Mouse (Mus musculus) small intestine, adult 2 months (tissue): ENCODE data around the gene Ptcd2. TPM values are rescaled to one million over a fixed set of nuclear protein-coding genes. Genes with fewer than 3 reads are reported as not detected.

Experiments
- H3K27ac ChIP-seq: fragments of 200-500 bp; 2 replicates; pipeline ENCODE4 v1.5.1; 2012; ENCODE audit warnings: low read depth, low read length, control low read depth, inconsistent platforms; ENCODE audit not compliant: insufficient read depth
- H3K27me3 ChIP-seq: fragments of 200-500 bp; 2 replicates; pipeline ENCODE4 v1.6.1; 2012; ENCODE audit warnings: mild to moderate bottlenecking, moderate library complexity, low read length, inconsistent platforms; ENCODE audit not compliant: control insufficient read depth, insufficient read depth
- H3K36me3 ChIP-seq: fragments of 200-500 bp; 2 replicates; pipeline ENCODE4 v1.6.1; 2012; ENCODE audit warnings: mild to moderate bottlenecking, low read length, control low read depth, inconsistent platforms; ENCODE audit not compliant: control insufficient read depth, insufficient read depth
- H3K4me1 ChIP-seq: fragments of 200-500 bp; 2 replicates; pipeline ENCODE4 v1.6.1; 2012; ENCODE audit warnings: low read length, inconsistent platforms, mixed read lengths; ENCODE audit not compliant: control insufficient read depth, insufficient read depth, insufficient read length
- H3K4me3 ChIP-seq: fragments of 200-500 bp; 2 replicates; pipeline ENCODE4 v1.5.1; 2012; ENCODE audit warnings: low read depth, mild to moderate bottlenecking, control low read depth, inconsistent platforms, low read length, moderate library complexity
- CTCF ChIP-seq: fragments of 200-500 bp; IDR thresholded peaks from 2 replicates; pipeline ENCODE4 v1.5.1; 2012; ENCODE audit warnings: low read depth, mild to moderate bottlenecking, control low read depth, inconsistent platforms, low read length, moderate library complexity, mixed read lengths; ENCODE audit not compliant: insufficient replicate concordance, insufficient read length; ENCODE audit errors: extremely low read depth
- POLR2A ChIP-seq: fragments of 200-500 bp; IDR thresholded peaks from 2 replicates; pipeline ENCODE4 v1.6.1; 2012; ENCODE audit warnings: low read depth, mild to moderate bottlenecking, control low read depth, inconsistent platforms, low read length, moderate library complexity
- WGBS: fragments of 180-500 bp; shearing (Covaris S2); methylation state at CpG from one replicate; pipeline ENCODE4 v1.1.7; 2018; 5-methylcytosine and 5-hydroxymethylcytosine counted together
- polyA plus RNA-seq: library from polyadenylated mRNA; depleted of rRNA; stranded (reverse); fragments of >200 nt; gene quantifications from 2 replicates; pipeline ENCODE4 v1.2.3, GENCODE M21; 2012

Gene Ptcd2
- polyA plus RNA-seq, 1 experiment = 9.4 TPM

GRCm38 (mm10) chr13:99287207-99287606 is 57.3 kb downstream of the Ptcd2 start:
- Histone ChIP-seq H3K36me3 (no peaks in the 10 kb centered on the region), H3K4me3 (no peak overlapping the region), H3K27ac (peak overlapping the region; percentile 51; the same call in 1 of the 2 replicates), H3K27me3 (no peaks in the 10 kb centered on the region), H3K4me1 (no peaks in the 10 kb centered on the region)
- no peak for TF ChIP-seq POLR2A
- no peak for TF ChIP-seq CTCF
- WGBS = 86% methylated on average over 4 of the region's 4 CpGs

GRCm38 (mm10) chr13:99285241-99285640 is 59.3 kb downstream of the Ptcd2 start:
- no peak for TF ChIP-seq POLR2A
- no peak for TF ChIP-seq CTCF
- WGBS = 49% methylated on average over 2 of the region's 2 CpGs
- H3K27me3 ChIP-seq = no peaks in the 10 kb centered on the region
- no peak overlapping the region for H3K4me3 ChIP-seq
- H3K27ac ChIP-seq = no peak overlapping the region
- H3K4me1 ChIP-seq = no peaks in the 10 kb centered on the region
- no peaks in the 10 kb centered on the region for H3K36me3 ChIP-seq

- Histone ChIP-seq H3K27me3 (no peaks in the 10 kb centered on the region), H3K27ac (no peak overlapping the region), H3K4me1 (no peaks in the 10 kb centered on the region), H3K4me3 (no peak overlapping the region), H3K36me3 (no peaks in the 10 kb centered on the region)
- no peak for TF ChIP-seq POLR2A
- no peak for TF ChIP-seq CTCF
- 89% methylated on average over 21 of the region's 21 CpGs for WGBS
Observed at GRCm38 (mm10) chr13:99284400-99285160, 59.9 kb downstream of the Ptcd2 start.

GRCm38 (mm10) chr13:99283916-99284315 is 60.6 kb downstream of the Ptcd2 start:
- Histone ChIP-seq H3K4me3 (no peak overlapping the region), H3K27ac (no peak overlapping the region), H3K27me3 (no peaks in the 10 kb centered on the region), H3K36me3 (no peaks in the 10 kb centered on the region), H3K4me1 (no peaks in the 10 kb centered on the region)
- 92% methylated on average over 12 of the region's 12 CpGs for WGBS
- no peak for TF ChIP-seq CTCF
- TF ChIP-seq POLR2A = no peak

GRCm38 (mm10) chr13:99282961-99283360 is 61.5 kb downstream of the Ptcd2 start:
- TF ChIP-seq CTCF (no peak), POLR2A (no peak)
- H3K4me3 ChIP-seq = no peak overlapping the region
- WGBS = 70% methylated on average over 6 of the region's 6 CpGs

GRCm38 (mm10) chr13:99279351-99279750 is 65.2 kb downstream of the Ptcd2 start:
- Histone ChIP-seq H3K4me3 (no peak overlapping the region), H3K36me3 (no peaks in the 10 kb centered on the region), H3K4me1 (no peaks in the 10 kb centered on the region), H3K27ac (no peak overlapping the region), H3K27me3 (no peaks in the 10 kb centered on the region)
- TF ChIP-seq POLR2A (no peak), CTCF (no peak)
- WGBS = 54% methylated on average over 10 of the region's 10 CpGs

More at GRCm38 (mm10) chr13:99282961-99283360, 61.5 kb downstream of the Ptcd2 start:
- H3K36me3 ChIP-seq = no peaks in the 10 kb centered on the region
- H3K4me1 ChIP-seq = no peaks in the 10 kb centered on the region
- H3K27ac ChIP-seq = no peak overlapping the region
- H3K27me3 ChIP-seq = no peaks in the 10 kb centered on the region

GRCm38 (mm10) chr13:99278511-99278910 is 66.0 kb downstream of the Ptcd2 start:
- H3K4me1 ChIP-seq = no peaks in the 10 kb centered on the region
- no peaks in the 10 kb centered on the region for H3K36me3 ChIP-seq
- no peak overlapping the region for H3K4me3 ChIP-seq
- WGBS = 66% methylated on average over 6 of the region's 6 CpGs
- H3K27me3 ChIP-seq = no peaks in the 10 kb centered on the region
- TF ChIP-seq CTCF (no peak), POLR2A (no peak)
- no peak overlapping the region for H3K27ac ChIP-seq
